Mouse (Mus musculus) frontal cortex, adult 2 months (tissue): ENCODE data around the gene Tada2b. TPM values are rescaled to one million over a fixed set of nuclear protein-coding genes. Genes with fewer than 3 reads are reported as not detected.

Source experiments
- DNase-seq, 2 experiments: peaks; one replicate each; pipeline ENCODE4 v3.0.0; 2022; ENCODE audit warnings: low spot score in 1 of 2; ENCODE audit errors: extremely low spot score in 1 of 2
- polyA plus RNA-seq: library from polyadenylated mRNA; depleted of rRNA; stranded (reverse); fragments of >200 nt; gene quantifications from 2 replicates; pipeline ENCODE4 v1.2.3, GENCODE M21; 2012; rRNA removed

Gene Tada2b
- polyA plus RNA-seq, 1 experiment = 18.1 TPM

DNA sequence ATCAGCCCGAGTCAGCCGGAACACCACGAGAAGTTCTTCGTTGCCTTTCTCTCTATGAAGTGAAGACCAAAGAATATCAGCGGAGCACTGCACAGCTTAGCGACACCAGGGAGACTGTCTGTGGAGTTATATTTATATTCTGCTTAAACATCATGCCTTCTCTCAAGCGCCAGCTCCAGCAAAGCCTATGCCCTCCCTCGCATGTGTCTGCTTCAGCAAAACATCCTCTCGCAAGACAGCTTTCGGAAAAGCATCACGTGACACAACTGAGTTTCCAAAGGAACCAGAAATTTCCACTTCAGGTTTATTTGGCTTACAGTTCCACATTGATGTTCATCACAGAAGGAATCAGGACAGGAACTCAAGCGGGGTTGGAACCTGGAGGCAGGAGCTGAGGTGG, 36.2 kb downstream of the Tada2b start:
- DNase-seq = no peak

DNA sequence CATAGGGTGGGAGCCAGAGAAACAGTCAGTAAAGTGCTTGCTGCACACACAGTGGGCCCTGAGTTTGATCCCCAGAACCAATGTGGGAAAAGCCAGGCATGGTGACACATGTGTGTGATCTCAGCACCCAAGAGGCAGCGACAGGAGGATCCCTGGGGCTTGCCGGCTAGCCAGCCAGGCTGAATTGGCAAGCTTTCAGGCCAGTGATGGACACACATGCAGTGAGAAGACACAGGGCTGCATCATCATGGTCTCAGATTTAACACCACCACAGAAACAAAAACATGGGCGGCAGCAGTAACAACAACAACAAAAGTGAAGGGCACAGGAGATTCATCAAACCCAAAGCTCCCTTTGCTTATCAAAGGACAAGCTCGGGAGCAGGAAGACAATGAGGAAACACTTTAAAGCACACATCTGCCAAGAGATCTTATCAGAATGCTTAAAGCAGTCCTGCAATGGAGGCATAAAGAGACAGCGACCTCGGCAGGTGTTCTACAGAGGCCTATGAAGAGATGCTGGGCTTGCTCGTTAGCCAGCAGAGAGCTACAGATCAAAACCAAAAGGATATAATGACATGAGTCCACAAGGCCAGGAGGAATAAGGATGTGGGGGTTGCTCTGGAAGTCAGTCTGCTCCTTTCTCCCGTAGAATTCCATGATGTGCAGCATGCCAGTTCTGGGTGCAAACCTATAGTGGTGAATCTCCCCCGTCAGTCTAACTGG, 37.8 kb downstream of the Tada2b start:
- DNase-seq = no peak

GRCm38 (mm10) chr5:36445028-36445427, 39.1 kb downstream of the Tada2b start:
- no peak for DNase-seq

DNA sequence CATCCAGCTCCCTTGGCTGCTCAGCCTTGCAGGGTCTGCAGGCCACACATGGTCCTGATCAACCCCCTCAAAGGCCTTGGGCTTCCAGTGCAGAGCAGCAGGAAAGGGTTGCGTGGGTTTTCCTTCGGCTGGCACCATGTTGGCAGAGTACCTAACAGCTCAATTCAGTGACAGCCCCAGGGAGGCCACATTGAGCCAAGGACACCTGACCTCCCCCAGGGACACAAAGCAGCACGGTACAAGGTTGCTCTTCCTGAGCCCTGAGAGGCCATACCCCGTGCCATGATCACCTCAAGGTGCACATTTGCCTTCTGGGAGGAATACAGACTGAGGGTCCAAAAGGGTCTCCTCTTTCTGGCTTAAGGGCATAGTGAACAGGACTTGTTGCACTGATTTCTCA, 39.5 kb downstream of the Tada2b start:
- no peak for DNase-seq

- no peak for DNase-seq
These were observed 43.3 kb downstream of the Tada2b start for GRCm38 (mm10) chr5:36440741-36441140.

- DNase-seq = no peak
These were observed 47.2 kb downstream of the Tada2b start for GRCm38 (mm10) chr5:36436858-36437257.

GRCm38 (mm10) chr5:36434398-36434967, 49.6 kb downstream of the Tada2b start:
- DNase-seq = no peak

- no peak for DNase-seq
These were observed 52.4 kb downstream of the Tada2b start for GRCm38 (mm10) chr5:36431711-36432110.

GRCm38 (mm10) chr5:36429551-36429950, 54.5 kb downstream of the Tada2b start:
- peak in 1 of 2 experiments; percentile 19 for DNase-seq

DNA sequence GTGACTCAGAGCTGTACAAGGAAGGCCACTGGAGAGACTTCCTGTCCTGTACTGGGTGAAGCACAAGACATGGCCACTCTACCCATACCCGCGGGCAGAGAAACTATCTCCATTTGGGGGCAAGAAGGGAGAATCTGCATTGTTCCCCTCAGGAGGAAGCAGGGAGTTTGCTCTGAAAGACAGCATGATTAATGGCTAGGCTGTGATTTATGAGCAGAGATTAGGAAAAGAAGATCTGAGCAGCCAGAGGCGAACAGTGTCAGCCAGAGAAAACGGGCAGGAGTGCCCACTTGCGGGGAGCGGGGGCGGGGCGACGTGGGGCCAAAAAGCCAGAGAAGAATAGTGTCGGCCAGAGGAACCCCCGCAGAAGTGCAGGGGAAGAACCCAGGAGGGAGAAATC, 56.3 kb downstream of the Tada2b start:
- no peak for DNase-seq

GRCm38 (mm10) chr5:36426404-36426803, 57.7 kb downstream of the Tada2b start:
- peak; percentile 63 to 64 for DNase-seq

DNA sequence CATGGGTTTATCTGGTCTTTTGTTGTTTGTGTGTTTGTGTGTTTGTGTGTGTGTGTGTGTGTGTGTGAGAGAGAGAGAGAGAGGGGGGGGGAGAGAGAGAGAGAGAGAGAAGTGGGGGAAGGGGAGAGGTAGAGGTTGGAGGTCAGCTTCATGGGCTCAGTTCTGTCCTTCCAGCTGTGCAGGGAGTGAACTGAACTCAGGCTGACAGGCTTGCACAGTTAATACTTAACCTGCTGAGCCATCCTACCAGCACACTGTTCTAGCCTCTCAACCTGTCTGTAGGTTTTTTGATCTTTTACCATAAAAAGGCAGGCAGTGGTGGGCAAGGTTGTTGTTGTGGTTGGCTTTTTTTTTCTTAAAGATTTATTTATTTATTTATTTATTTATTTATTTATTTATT, 59.4 kb downstream of the Tada2b start:
- no peak for DNase-seq

Other genes starting within 250 kb of the Tada2b start
- 24.1 and 30.7 TPM in 2 replicates for gene Sorcs2, start 86.1 kb downstream of the Tada2b start, polyA plus RNA-seq
- 20.5 and 21.3 TPM in 2 replicates for gene Grpel1, start 19.3 kb downstream of the Tada2b start, polyA plus RNA-seq
- gene Ccdc96, start 303 bp upstream of the Tada2b start, polyA plus RNA-seq = 1.2 and 1.5 TPM in 2 replicates
- 58.8 and 59.8 TPM in 2 replicates for gene Tbc1d14, start 109.0 kb upstream of the Tada2b start, polyA plus RNA-seq
- 55.2 and 57.8 TPM in 2 replicates for gene D5Ertd579e, start 211.7 kb upstream of the Tada2b start, polyA plus RNA-seq